Mouse (Mus musculus) embryonic facial prominence, embryonic 10.5 days (tissue): ENCODE results near the gene Adh1. TPM values are rescaled to one million over a fixed set of nuclear protein-coding genes. Genes with fewer than 3 reads are reported as not detected.

Experiments
- DNase-seq: peaks from one replicate; pipeline ENCODE4 v3.0.0-alpha.2; 2017; ENCODE audit warnings: low spot score
- H3K27ac ChIP-seq: fragments of 300-500 bp; sonication (generic); replicated peaks from 2 replicates; pipeline ENCODE4 v1.5.1; 2016; ENCODE audit warnings: mild to moderate bottlenecking
- H3K27me3 ChIP-seq: fragments of 300-500 bp; sonication (generic); replicated peaks from 2 replicates; pipeline ENCODE4 v1.6.1; 2016; ENCODE audit warnings: low read depth, mild to moderate bottlenecking; ENCODE audit not compliant: poor library complexity, severe bottlenecking
- H3K36me3 ChIP-seq: fragments of 300-500 bp; sonication (generic); replicated peaks from 2 replicates; pipeline ENCODE4 v1.6.1; 2016; ENCODE audit warnings: mild to moderate bottlenecking, moderate library complexity
- H3K4me1 ChIP-seq: fragments of 300-500 bp; sonication (generic); 2 replicates; pipeline ENCODE4 v1.6.1; 2016
- H3K4me3 ChIP-seq: fragments of 300-500 bp; sonication (generic); 2 replicates; pipeline ENCODE4 v1.5.1; 2016; ENCODE audit warnings: mild to moderate bottlenecking, moderate library complexity
- H3K9me3 ChIP-seq: fragments of 300-500 bp; sonication (generic); 2 replicates; pipeline ENCODE4 v1.6.1; 2016; ENCODE audit warnings: mild to moderate bottlenecking
- WGBS: fragments of 180-500 bp; shearing (Covaris S2); methylation state at CpG from one replicate; pipeline ENCODE4 v1.1.7; 2016; 5-methylcytosine and 5-hydroxymethylcytosine counted together
- polyA plus RNA-seq: library from polyadenylated mRNA; unstranded; fragments of >200 nt; fragmentation: Nextera tagmentation; extraction: Ambion mirVana; gene quantifications from 2 replicates; pipeline ENCODE4 v1.2.1, GENCODE M21; 2016

Gene Adh1
- polyA plus RNA-seq, 1 experiment from 2014 or later, result not detected

DNA sequence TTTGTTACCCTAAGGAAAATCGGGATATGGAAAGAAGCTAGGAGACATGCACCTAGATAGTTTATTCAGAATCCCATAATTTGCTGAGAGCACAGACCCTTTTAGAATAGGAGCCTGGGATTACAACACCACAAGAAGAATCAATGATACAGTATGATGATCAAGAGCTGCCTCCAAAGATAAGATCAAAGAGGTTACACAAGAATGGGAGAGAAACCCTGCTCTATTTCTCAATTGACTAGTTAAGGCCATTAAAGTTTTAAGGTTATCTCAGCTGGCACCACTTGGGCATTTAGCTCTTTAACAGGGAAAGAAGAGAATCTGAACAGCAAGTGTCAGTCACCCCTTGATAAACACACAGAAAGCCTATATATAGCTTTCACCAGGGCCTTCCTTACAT, 74.8 kb downstream of the Adh1 start:
- Histone ChIP-seq H3K27me3 (no peaks in the 10 kb centered on the region), H3K36me3 (no peaks in the 10 kb centered on the region), H3K4me1 (no peaks in the 10 kb centered on the region), H3K4me3 (no peak overlapping the region), H3K9me3 (no peaks in the 10 kb centered on the region), H3K27ac (no peak overlapping the region)
- 87% methylated on average over 1 of the region's 1 CpGs for WGBS
- no peak for DNase-seq

GRCm38 (mm10) chr3:138336104-138336754, 75.4 kb downstream of the Adh1 start:
- 74% methylated on average over 3 of the region's 3 CpGs for WGBS
- no peaks in the 10 kb centered on the region for H3K27me3 ChIP-seq

More at GRCm38 (mm10) chr3:138336104-138336754, 75.4 kb downstream of the Adh1 start:
- H3K9me3 ChIP-seq, result no peaks in the 10 kb centered on the region
- no peaks in the 10 kb centered on the region for H3K4me1 ChIP-seq
- no peaks in the 10 kb centered on the region for H3K36me3 ChIP-seq
- no peak overlapping the region for H3K27ac ChIP-seq
- no peak overlapping the region for H3K4me3 ChIP-seq
- no peak for DNase-seq

Other genes starting within 250 kb of the Adh1 start
- gene 1110002E22Rik, start 195.9 kb upstream of the Adh1 start, polyA plus RNA-seq, result 0.04 and 0.05 TPM in 2 replicates
- 0.09 TPM in 1 of 2 replicates, not detected in the other for gene Gm5105, start 193.6 kb upstream of the Adh1 start, polyA plus RNA-seq
- 18.1 and 20.0 TPM in 2 replicates for gene Trmt10a, start 117.5 kb upstream of the Adh1 start, polyA plus RNA-seq
- gene Mttp, start 116.0 kb upstream of the Adh1 start, polyA plus RNA-seq, result 9.8 and 10.0 TPM in 2 replicates
- gene 4930579F01Rik, start 67.2 kb upstream of the Adh1 start, polyA plus RNA-seq, result not detected in 2 replicates
- gene Adh7, start 43.2 kb upstream of the Adh1 start, polyA plus RNA-seq, result not detected in 2 replicates
- not detected in 2 replicates for gene Adh6a, start 52.3 kb downstream of the Adh1 start, polyA plus RNA-seq
- 0.55 and 0.93 TPM in 2 replicates for gene Adh6b, start 80.8 kb downstream of the Adh1 start, polyA plus RNA-seq
- gene Adh4, start 154.5 kb downstream of the Adh1 start, polyA plus RNA-seq, result not detected in 2 replicates
- gene Adh5, start 182.1 kb downstream of the Adh1 start, polyA plus RNA-seq, result 260 and 265 TPM in 2 replicates
- 46.2 and 48.8 TPM in 2 replicates for gene Metap1, start 228.5 kb downstream of the Adh1 start, polyA plus RNA-seq